Mouse (Mus musculus) kidney, adult 18-20 months (tissue): Measurements from ENCODE around the gene Gpatch8.

Experiments
- DNase-seq: peaks from one replicate; pipeline ENCODE4 v3.0.0; 2021

The Gpatch8 gene

DNA sequence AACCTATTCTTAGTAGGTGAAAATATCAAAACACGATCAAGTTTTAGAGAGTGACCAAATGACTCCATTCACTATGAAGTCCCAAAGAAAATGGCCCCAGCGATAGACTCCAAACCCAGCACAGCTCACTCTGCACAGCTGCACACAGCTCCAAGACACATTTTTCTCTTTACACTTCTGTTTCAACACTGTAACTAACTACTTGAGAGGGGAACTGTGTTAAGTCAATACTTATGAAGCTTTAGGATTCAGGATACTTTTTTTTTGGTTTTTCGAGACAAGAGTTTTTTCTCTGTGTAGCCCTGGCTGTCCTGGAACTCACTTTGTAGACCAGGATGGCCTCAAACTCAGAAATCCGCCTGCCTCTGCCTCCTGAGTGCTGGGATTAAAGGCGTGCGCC is 61.1 kb downstream of the Gpatch8 start:
- DNase-seq: no peak

DNA sequence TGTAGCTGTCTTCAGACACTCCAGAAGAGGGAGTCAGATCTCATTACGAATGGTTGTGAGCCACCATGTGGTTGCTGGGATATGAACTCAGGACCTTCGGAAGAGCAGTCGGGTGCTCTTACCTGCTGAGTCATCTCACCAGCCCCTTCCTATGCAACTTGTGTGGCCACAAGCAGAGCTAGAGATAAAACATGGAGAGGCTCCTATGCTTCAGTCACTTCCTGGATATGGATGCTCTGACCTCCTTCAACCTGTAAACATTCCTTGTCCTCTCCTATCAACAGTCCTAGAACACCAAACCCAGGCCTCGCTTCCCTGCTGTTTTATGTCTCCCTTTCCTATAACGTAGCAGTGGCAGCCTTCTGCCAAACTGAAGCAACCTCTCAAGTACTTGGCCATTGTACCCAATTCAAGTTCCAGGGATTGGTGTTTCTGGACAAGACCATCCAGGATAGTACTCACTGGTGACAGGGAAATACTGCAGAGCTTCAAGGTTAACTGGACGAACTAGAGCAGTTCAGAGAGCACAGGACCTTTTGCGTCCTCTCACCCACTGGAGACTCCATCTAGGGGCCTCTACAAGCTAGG is 62.0 kb downstream of the Gpatch8 start:
- DNase-seq: no peak

DNA sequence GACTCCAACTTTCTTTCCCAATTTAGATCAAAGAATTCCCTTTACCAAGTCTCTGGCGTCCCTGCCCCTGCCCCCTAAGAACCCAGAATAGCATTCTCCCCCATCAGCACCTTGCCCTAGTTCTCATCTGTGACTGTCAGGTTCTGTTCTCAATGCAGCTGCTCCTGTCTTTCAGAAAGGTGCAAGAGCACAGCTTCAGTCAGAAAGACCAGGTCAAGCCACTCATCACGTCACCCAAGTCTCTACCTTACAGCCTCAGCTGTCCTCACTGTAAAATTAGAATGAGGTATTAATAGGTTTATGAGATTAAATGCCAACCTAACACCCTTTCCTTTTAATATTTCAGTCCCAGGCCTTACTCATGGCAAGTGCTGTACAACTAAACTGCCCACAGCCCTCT is 63.0 kb downstream of the Gpatch8 start:
- DNase-seq: no peak

DNA sequence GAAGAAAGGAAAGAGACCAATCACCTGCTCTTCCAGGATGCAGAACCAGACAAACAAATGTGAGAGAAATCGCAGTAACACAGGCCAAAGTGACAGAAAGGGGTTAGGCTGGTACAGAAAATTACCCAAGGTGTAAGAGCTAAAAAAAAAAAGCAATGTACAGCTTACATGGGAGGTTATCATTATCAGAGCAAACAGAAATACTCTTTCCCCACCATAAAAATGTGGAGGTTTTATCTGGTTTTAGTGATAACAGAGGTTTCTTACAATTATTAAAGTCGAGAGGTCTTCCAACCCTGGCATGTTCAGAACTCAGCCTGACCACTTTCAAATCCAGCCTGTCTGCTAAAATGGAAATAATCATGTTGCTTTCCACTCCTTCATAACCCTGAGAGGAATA is 68.3 kb downstream of the Gpatch8 start:
- DNase-seq: no peak

DNA sequence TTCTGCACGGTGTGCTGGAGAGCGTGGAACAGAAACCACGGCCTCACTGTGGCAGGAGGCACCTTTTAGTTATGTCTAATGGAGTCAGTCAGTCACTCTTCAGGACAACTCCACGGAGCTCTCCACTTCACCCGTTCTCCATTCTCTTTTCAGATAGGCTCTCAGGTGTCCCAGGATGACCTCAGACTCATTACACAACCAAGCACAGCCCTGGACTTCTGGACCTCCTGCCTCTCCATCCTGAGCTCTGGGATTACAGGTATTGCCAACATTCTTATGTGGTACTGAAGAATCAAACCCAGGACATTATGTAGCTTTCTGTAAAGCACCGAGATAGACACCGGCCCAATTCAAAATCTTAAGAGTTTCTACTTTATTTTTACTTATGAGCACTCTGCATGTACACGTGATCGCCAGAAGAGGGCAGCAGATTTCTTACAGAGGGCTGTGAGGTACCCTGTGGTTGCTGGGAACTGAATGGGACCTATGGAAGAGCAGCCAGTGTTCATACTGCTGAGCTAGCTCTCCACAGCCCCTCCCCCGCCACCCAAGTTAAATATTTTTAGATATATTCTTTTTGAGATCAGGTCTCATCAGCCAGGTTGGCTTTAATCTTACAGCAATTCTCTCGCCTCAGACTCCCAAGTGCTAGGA is 69.3 kb downstream of the Gpatch8 start:
- peak; percentile 26 for DNase-seq

DNA sequence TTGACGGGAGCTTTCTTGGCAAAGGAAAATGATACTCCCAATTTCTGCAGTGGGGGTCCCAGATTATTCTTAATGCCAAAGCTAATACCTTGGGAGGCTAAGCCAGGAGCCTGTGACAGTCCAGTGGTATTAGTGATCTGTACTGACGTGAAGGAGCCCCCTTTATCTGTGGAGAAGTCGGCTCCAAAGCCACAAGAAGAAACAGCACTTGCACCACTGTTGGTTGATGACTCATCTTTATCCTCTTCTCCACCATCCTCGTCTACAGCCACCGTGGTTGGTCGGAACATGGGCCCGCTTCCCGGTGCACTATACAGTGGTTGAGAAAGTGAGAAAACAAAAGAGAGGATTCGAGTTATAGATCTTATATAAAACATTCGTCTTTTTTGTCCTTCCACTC is 74.4 kb downstream of the Gpatch8 start:
- no peak for DNase-seq

DNA sequence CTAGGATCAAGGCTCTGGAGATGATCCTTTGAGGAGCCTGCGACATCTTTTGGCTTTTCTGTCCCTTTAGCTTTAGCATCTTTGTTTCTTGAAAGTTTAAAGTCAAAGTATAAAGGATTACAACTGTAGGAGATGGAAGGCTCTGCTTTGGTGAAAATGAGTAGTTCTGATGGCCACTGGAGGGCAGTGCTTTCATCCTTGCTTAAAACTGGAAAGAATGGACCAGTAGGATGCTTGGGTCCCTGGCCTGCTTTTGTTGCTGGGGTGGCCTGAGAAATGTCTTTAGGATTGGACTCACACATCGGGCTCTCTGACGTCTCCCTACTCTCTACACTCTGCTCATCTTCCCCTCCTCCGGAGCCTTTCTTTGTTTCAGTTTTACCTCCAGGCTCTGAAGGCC is 75.3 kb downstream of the Gpatch8 start:
- DNase-seq: no peak

DNA sequence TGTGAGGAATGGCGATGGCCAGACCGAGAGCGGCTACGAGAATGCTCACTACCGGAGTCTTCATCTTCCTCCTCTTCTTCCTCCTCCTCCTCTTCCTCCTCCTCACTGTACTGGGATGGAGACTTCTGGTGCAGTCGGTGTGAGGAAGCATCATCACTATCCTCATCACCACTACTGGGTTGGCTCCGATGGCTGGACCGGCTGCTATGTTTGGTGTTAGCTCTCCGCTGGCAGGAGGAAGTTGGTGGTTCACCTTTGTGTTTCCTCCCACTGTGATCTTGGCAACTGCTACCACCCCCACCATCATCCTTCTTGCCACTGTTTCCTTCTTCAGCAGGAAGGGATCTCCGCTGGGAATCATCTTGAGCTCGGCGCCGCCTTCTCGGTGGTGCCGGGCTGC is 76.1 kb downstream of the Gpatch8 start:
- DNase-seq: no peak

DNA sequence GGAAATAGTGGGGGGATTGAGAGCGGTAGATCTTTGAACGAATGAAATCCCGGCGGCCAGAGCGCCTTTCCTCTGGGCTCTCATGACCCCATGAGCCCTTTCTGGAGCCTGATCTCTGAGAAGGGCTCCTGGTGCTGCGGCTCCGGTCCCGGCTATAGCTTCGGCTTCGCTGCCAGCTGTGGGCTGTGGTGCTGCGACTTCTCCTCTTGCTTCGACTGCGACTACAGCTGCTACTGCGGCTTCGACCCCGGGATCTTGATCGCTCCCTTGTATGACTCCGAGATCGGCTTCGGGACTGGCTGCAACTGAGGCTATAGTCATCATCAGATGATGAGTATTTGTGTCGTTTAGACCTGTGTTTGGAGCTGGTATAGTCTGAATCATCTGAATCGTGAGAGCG is 76.6 kb downstream of the Gpatch8 start:
- no peak for DNase-seq

DNA sequence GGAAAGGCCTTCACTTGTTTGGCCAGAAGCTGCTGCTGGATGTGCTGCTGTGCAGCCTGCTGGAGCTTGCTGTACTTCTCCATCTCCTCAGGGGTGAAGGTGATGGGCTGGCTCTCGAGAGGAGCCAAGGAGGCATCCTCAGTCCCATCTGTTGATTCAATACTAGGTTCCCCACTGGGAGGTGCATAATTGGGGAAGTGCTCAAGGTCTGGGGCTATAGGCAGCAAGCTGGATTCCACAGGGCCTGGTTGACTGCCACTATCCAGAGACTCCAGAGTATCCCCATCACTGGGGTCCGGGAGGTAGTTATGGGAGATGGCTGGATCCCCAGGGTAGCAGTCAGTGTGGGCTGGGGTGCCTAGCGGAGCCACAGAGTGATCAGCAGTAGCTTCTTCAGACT is 77.5 kb downstream of the Gpatch8 start:
- no peak for DNase-seq

DNA sequence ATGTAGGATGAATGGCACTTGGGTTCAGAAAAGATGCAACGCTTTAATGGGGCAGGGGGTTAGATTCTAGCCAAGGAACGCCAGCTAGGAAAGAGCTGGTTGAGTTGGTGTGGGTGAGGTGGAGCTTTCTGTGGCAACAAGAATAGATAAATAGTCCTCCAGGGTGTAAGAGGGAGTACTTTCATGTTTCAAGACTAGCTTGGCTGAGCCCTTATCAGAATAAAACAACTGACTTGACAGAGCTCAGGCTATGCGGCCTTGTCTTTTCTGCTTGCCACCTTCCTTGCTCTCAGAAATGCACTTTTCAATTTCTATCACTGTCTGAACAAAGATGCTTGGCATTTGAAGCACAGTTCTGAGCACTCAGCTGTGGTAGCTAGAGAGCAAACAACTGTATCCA is 81.2 kb downstream of the Gpatch8 start:
- DNase-seq: no peak

DNA sequence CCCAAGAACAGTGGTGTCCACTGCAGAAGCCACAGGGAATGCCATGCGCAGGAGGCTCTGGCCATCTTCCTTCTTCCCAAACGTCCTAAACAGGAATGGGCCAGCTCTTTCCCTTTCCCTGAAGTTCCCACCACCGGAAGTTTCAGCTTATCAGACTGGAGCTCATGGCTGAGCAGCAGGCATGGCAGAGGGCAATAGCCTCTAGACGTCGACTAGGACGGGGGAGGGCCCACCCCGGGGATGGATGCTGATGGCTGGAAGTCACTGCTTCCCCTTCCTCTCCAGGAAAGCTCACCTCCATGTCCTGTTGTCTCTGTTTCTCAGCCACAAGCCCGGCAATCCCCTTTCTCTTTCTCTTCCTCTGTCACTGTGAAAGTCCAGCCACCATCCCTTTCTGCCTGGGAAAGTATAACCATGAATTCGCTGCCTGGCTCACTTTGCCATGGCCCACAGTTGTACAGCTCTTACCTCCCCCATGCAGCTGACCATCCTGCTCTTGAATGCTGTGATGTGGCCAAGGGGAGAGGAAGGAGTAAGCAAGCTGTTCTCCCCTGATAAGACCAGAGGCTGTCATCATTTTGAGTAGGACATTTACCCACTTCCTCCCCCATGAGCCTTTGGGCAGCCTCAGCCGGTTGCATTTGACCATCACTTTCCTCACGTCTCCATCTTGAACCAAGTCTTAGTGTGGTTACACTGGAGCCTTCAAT is 86.4 kb downstream of the Gpatch8 start, which contains the start of gene Itga2b:
TSS of gene Itga2b (minus strand) at position 475 of the 710 bp plus-strand sequence.
- DNase-seq: no peak

DNA sequence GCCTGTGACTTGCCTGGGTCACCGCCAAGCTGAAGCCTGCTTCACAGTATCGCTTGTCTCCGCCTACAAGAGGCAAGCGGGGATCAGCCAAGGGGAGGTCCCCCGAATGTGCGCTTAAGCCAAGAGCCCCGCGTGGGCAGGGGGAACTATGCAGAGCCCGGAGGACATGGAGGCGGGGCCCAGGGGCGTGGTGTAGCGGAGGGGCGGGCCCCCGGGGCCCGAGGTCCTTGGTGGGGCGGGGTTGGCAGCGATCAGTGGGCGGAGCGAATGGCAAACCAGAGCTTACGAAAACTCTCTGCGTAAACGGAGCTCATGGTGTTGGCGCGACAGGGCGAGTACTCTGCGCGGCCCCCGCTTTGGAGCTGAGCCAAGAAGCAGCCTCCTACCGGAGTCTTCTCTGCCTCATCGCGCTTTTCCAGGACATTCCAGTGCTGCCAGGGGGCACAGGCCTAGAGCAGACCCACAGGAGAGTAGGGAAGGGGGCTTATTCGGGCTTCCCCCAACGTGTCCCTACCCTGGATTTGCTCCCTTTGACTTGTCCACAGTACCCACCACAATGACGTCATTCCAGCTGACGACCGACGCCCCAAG is 89.1 kb downstream of the Gpatch8 start:
- DNase-seq: peak; percentile 97

DNA sequence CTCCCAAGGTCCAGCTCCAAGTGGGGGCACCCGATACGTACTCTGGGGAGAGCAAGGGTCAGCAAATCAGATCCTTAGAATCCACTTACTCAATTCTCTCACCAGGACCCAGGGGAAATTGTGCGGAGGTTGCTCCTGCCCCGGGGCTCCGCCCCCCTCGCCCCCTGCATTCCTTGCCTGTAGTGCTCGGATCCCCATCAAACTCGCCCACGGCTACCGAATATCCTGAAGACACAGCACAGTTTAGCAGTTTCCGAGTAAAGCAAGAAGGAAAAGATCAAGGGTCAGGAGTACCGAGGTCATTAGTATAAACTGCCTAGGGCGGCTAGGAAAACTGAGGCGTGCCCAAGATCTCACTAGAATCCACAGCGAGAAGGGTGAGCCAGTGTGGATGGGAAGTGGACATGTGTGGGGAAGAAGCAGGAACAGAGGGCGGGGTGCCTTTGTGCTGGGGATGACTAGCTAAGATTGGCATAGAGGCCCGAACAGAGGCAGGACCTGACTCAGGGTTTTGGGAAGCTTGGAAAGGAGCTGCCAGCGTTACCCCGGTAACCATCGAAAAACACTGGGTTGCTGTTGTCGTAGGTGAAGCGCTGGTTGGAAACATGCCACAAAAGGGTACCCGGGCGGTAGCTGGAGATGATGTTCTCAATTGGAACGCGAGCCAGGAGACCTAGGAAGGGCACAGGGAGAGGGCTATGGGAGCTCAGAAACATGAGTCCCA is 90.3 kb downstream of the Gpatch8 start:
- peak; percentile 59 for DNase-seq

DNA sequence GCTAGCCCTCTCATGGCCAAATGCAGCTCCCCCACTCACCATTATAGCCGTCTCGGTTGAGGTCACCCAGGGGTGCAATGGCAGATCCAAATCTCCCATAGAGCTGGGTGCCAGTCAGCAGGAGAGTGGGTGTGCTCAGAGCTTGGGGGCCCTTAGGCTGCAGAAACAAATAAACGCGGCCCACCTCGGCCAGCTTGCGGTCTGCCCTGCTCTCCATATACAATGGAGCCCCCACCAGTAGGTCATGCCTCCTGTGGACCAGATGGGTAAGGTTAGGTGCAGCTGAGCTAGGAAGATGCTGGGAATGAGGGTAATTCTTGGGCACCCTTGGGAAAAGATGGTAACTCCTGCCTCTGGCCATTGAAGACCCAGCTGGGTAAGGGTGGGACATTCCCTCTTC is 91.3 kb downstream of the Gpatch8 start:
- no peak for DNase-seq

DNA sequence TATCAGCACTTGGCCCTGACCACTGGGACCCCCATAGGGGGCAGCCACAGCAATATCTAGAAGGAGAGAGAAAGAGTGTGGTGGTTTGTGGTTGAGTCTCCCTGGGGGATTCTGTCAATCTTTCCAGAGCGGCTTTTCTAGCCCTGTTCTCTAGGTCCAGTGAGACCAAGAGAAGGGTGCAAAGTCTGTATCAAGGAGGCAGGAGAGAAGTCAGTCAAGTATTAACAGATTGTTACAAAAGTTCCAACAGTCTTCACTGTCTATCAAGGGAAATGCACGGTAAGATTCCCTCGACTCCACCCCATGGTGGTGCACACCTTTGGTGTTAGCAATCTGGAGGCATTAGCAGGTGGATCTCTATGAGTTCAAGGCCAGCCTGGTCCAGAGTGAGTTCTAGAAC is 94.4 kb downstream of the Gpatch8 start:
- peak; percentile 36 for DNase-seq

DNA sequence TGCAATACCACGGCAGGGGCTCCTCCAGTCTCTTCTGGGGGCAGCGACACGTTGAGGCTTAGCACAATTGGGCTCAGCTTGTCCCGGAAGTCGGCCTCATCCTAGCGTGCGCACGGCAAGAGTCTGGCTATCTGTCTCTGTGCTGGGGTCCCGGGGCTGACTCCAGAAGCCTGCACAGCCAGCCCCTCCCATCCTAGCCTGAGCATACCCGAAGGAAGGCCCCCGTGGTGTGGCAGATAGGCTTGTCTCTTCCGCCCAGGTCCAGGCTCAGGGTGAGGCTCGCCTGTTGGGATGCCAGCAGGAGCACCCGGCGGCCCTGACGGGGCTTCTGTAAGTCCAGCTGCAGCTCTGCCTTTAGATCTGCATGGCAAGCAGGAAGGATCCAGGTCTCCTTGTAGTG is 95.7 kb downstream of the Gpatch8 start:
- DNase-seq: no peak

DNA sequence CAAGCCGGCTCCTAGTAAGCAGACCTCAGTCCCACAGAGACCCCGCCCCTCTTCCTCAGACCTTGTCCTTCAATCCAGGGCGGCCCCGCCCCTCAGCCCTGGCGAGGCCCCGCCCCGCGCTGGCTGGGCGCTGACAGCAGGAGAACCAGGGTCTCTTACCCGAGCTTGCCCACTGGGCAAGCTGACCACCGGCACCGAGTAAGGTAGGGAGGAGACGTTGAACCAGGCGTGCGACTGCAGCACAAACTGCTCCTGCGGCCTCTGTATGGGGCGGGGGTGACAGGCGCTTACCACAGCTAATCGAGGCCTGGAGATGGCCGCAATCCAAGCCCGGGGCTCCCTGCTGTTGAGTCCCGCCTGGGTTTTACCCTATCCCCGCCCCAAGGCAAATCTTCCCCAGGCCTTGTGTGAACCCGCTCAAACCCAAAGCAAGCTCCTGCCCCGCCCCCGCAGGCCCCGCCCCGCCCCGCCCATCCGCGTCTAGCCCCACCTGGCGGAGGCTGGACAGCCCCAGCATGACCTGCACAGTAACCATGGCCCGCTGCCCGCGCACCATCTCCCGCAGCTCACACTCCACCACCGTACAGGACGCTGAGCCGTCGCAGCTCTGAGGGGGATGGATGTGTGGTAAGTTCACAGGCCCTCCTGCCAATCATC is 100.3 kb downstream of the Gpatch8 start:
- DNase-seq: peak; percentile 81

DNA sequence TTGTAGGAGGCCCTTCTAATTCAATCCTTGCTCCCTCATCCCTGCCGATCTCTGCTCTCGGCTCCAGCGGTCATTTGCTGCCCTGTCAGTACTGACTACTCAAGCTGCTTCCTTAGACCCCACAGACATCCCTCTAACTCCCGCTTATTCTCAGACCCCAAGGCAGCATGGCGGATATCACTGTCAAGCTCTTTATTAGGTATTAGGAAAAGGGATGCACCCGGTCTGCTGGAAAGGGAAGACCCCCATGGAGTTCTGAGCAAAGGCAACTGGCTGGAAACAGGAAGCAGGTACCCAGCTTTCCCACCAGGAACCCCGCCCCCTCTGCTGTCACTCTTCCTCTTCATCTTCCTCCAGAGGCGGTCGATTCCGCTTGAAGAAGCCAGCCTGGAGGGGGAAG is 103.1 kb downstream of the Gpatch8 start:
- no peak for DNase-seq

DNA sequence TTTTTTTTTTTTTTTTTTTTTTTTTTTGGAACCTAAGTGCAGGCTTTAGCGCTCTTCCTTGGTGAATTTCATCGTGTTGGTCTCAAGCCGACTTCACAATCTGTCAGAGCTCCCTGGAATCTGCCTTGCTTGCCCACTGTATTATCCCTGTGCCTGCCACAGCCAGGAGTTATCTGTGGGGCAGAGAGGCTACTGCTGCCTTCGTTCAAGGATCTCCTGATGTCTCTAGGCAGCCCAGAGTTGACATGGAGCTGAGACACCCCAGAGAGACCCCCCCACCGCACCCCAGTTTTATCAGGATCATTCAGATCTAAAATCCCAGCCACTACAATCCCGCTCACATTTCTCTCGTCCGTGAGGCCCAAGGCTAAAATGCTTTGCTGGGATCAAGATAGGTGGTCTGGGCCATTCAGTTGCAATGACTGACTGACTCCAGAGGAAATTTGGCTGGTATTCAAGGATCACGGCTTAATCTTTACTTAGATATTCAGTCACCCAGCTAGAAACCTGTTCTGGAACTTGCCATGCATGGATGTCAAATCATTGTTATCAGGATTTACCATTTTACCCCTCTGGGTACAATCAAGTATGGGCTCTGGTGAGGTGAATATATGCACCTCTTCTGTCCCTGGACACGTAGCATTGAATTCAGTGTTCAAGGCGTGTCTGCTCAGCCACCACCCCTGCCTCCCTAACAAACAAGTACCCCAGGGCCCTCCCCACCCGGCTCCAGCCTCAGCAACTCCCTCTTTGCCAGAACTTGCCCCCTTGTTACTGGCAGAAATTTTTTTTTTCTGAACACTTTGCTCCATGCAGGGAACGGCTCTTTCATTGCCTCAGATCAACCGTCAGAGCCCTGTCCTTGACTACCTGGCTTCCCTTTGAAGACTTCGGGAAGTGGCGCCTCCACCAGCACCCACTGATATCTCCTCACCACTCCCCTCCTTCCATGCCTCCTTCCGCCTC is 106.9 kb downstream of the Gpatch8 start:
- peak; percentile 40 for DNase-seq

DNA sequence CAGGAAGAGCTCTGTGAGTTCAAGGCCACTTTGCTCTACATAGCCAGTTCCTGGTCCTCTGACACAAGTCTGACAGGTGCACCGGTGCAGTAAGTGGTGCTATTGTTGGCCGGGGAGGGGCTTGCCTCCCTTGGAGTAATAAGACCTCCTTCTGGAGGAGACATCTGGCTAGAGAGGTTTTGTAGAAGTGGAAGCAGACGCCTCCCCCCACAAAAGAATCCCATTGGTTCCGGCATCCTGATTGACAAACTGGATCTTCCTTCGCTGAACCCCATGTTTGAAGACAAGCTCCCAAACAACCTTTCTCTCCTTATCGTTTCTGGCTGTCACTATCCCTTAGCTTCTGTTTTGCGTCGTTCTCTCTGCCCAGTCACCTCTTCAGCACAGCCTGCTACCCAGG is 107.9 kb downstream of the Gpatch8 start:
- no peak for DNase-seq

DNA sequence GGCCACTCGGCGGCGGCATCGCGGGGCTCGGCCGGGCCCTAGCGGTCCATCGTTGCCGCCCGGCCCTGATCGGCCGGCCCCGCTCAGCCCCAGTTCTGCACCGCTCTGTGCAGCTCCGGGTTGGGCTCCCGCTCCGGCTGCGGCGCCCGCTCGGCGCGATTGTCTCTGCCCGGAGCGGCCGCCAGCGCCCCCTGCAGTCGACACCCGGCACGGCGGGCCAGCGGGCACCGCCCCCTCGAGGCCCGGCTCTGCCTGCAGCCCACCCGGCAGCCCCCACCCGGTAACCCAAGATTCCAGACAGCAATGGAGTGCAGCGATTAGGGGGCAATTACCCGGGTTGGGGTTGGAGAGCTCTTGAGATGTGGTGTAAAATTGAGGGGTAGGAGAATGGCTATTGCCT is 108.7 kb downstream of the Gpatch8 start, which contains the start of gene Fam171a2:
TSS of gene Fam171a2 (minus strand) at position 186 of the 400 bp plus-strand sequence.
- peak; percentile 72 for DNase-seq
